Mouse (Mus musculus) monocyte, adult 5-6 weeks (primary cell): Measurements from ENCODE around the gene Med13. TPM values are rescaled to one million over a fixed set of nuclear protein-coding genes. Genes with fewer than 3 reads are reported as not detected.
"Not testable (repeated sequence)": the region's sequence is repeated elsewhere in the genome, so short reads cannot be mapped to it uniquely, and the experiment has no call there.

Experiments
- ATAC-seq: fragments of 153-309, 156-312 bp; replicated peaks from 2 replicates; pipeline ENCODE4 v1.8.0; 2017; ENCODE audit warnings: mild to moderate bottlenecking; ENCODE audit not compliant: low TSS enrichment, insufficient number of reproducible peaks, severe bottlenecking, poor library complexity, low FRiP score
- total RNA-seq: library from RNA; stranded (forward); fragments of 200-1000, 200-491, 200-594 nt; gene quantifications from 3 replicates; pipeline ENCODE4 v1.2.3, GENCODE M21; 2017

Gene Med13
- total RNA-seq, 1 experiment from 2014 or later = 64.6 TPM

GRCm38 (mm10) chr11:86346525-86346924, 10.9 kb downstream of the Med13 start:
- no peak for ATAC-seq

- not testable (repeated sequence) for ATAC-seq
Observed at GRCm38 (mm10) chr11:86344940-86345339, 12.5 kb downstream of the Med13 start.

GRCm38 (mm10) chr11:86324251-86324650, 33.2 kb downstream of the Med13 start:
- no peak for ATAC-seq

GRCm38 (mm10) chr11:86314992-86315391, 42.4 kb downstream of the Med13 start:
- ATAC-seq = not testable (repeated sequence)

GRCm38 (mm10) chr11:86310280-86310679, 47.1 kb downstream of the Med13 start:
- no peak for ATAC-seq

- ATAC-seq = not testable (repeated sequence)
Observed at GRCm38 (mm10) chr11:86292201-86292600, 65.2 kb downstream of the Med13 start.

GRCm38 (mm10) chr11:86291714-86292113, 65.7 kb downstream of the Med13 start:
- no peak for ATAC-seq

- ATAC-seq = no peak
Observed at GRCm38 (mm10) chr11:86285729-86286128, 71.7 kb downstream of the Med13 start.

- ATAC-seq = no peak
Observed at GRCm38 (mm10) chr11:86278442-86279102, 78.8 kb downstream of the Med13 start.

- peak; percentile 98 for ATAC-seq
Observed at GRCm38 (mm10) chr11:86257460-86258076, 99.8 kb downstream of the Med13 start, which contains the start of gene Ints2. TSS of gene Ints2 (minus strand) at chr11:86257575.

GRCm38 (mm10) chr11:86257054-86257453, 100.3 kb downstream of the Med13 start:
- ATAC-seq = no peak; the same call in 1 of the 2 replicates

- ATAC-seq = no peak
Observed at GRCm38 (mm10) chr11:86253342-86253741, 104.1 kb downstream of the Med13 start.

GRCm38 (mm10) chr11:86232446-86232845, 125.0 kb downstream of the Med13 start:
- no peak for ATAC-seq

GRCm38 (mm10) chr11:86231781-86232350, 125.5 kb downstream of the Med13 start:
- no peak for ATAC-seq

GRCm38 (mm10) chr11:86226646-86227180, 130.7 kb downstream of the Med13 start:
- ATAC-seq = peak; percentile 63

- ATAC-seq = no peak
Observed at GRCm38 (mm10) chr11:86225761-86226160, 131.6 kb downstream of the Med13 start.
